26 mouse cellular contexts compared by ENCODE assay signal in genomic region chr6:122295242-122295641, GRCm38 (mm10). TPM values are rescaled to one million over a fixed set of nuclear protein-coding genes. Genes with fewer than 3 reads are reported as not detected.
DNase-seq lines count a peak whose midpoint lies in the region; ATAC-seq and TF ChIP-seq lines count a peak whose summit lies in the region.
"Had no signal": no experiment of that assay in that cellular context is flagged by ENCODE, and none has a peak within 500 bp of the region (broad histone marks: within the 10 kb centered on the region; RNA-seq: fewer than 3 reads in every experiment).

No protein-coding gene starts in this region.

- ATAC-seq in intestine, postnatal 0 days: no peak
- ATAC-seq in intestine, embryonic 16.5 days: no peak
- peak; percentile 15 for ATAC-seq in activated CD4-positive, CD25-positive, alpha-beta regulatory T cell, adult 4 months
- 0 out of 2 replicates have a peak, but pooled peaks have one; percentile 37 for ATAC-seq in megakaryocyte progenitor cell, adult 5-6 weeks (replicated peaks; ENCODE audit: poor library complexity)
- ATAC-seq: forebrain, embryonic 15.5 days had no signal

- H3K4me2 ChIP-seq in intestine, postnatal 0 days (replicated peaks; ENCODE audit: low read depth): no peak overlapping the region
- no peak overlapping the region for H3K4me2 ChIP-seq in intestine, embryonic 16.5 days (ENCODE audit: low read depth, low read length)
- H3K4me2 ChIP-seq: forebrain, embryonic 15.5 days; heart, embryonic 15.5 days; hindbrain, embryonic 13.5 days had no signal

- H3K27ac ChIP-seq in intestine, postnatal 0 days (ENCODE audit: low read depth, low read length): no peak overlapping the region
- no peak overlapping the region for H3K27ac ChIP-seq in intestine, embryonic 16.5 days (ENCODE audit: low read length)
- H3K27ac ChIP-seq: forebrain, embryonic 15.5 days; gastrocnemius, adult 2 months; heart, embryonic 15.5 days; hindbrain, embryonic 13.5 days had no signal

- 0 out of 2 replicates have a peak, but pooled peaks have one; percentile 17 for TF ChIP-seq CTCF in intestine, postnatal 0 days (IDR thresholded peaks at IDR 0.05; ENCODE audit: low read depth)

- no peaks in the 10 kb centered on the region for H3K9me3 ChIP-seq in intestine, postnatal 0 days (ENCODE audit: control insufficient read depth)
- H3K9me3 ChIP-seq in intestine, embryonic 16.5 days (ENCODE audit: control insufficient read depth, low read length): no peaks in the 10 kb centered on the region
- H3K9me3 ChIP-seq: forebrain, embryonic 15.5 days; heart, embryonic 15.5 days; hindbrain, embryonic 13.5 days had no signal

- no peaks in the 10 kb centered on the region for H3K36me3 ChIP-seq in intestine, postnatal 0 days (ENCODE audit: control insufficient read depth, insufficient read depth)
- H3K36me3 ChIP-seq in intestine, embryonic 16.5 days (ENCODE audit: control insufficient read depth, insufficient read depth, low read length): no peaks in the 10 kb centered on the region
- H3K36me3 ChIP-seq: forebrain, embryonic 15.5 days; heart, embryonic 15.5 days; hindbrain, embryonic 13.5 days had no signal

- H3K9ac ChIP-seq in intestine, postnatal 0 days (ENCODE audit: low read depth, low read length): no peak overlapping the region
- no peak overlapping the region for H3K9ac ChIP-seq in intestine, embryonic 16.5 days (ENCODE audit: low read depth, low read length)
- H3K9ac ChIP-seq: forebrain, embryonic 15.5 days; heart, embryonic 15.5 days; hindbrain, embryonic 13.5 days had no signal

- H3K4me3 ChIP-seq in intestine, postnatal 0 days (ENCODE audit: low read depth, low read length): no peak overlapping the region
- H3K4me3 ChIP-seq in intestine, embryonic 16.5 days (ENCODE audit: low read length): no peak overlapping the region
- H3K4me3 ChIP-seq: erythroblast, embryonic 14.5 days; forebrain, embryonic 15.5 days; gastrocnemius, adult 2 months; heart, embryonic 15.5 days; hindbrain, embryonic 13.5 days had no signal

- WGBS in intestine, postnatal 0 days: 51% methylated on average over 9 of the region's 9 CpGs
- 52% methylated on average over 9 of the region's 9 CpGs for WGBS in intestine, embryonic 16.5 days

- no peaks in the 10 kb centered on the region for H3K27me3 ChIP-seq in intestine, postnatal 0 days (replicated peaks; ENCODE audit: control insufficient read depth, insufficient read depth, low read length)
- no peaks in the 10 kb centered on the region for H3K27me3 ChIP-seq in intestine, embryonic 16.5 days (replicated peaks; ENCODE audit: control insufficient read depth, insufficient read depth, low read length)
- H3K27me3 ChIP-seq: forebrain, embryonic 15.5 days; heart, embryonic 15.5 days; hindbrain, embryonic 13.5 days had no signal

- peak; percentile 47 for DNase-seq in CD4-positive helper T cell, adult 2 months (ENCODE audit: low read depth, low spot score)
- no peak for DNase-seq in layer of hippocampus, adult 9-11 months
- DNase-seq in c-Kit-positive CD71-positive TER-119-positive erythroid progenitor cells, embryonic 14.5 days (ENCODE audit: low spot score): no peak
- DNase-seq: adrenal gland, postnatal 14 days; cerebellum, adult 8-10 months; gastrocnemius, adult 2 months; heart, adult 18-20 months; kidney, adult 11 months; layer of hippocampus, postnatal 36 days; lung, postnatal 10 days; right cerebral cortex, adult 18-20 months; spleen, adult 18-20 months; thymus, postnatal 25 days had no signal

- H3K4me1 ChIP-seq in intestine, postnatal 0 days (replicated peaks; ENCODE audit: control insufficient read depth, insufficient read depth, low read length): no peaks in the 10 kb centered on the region
- H3K4me1 ChIP-seq in intestine, embryonic 16.5 days (ENCODE audit: control insufficient read depth, insufficient read depth, low read length): peaks cover 4% of the 10 kb centered on the region; the same call in 1 of the 2 replicates

RNA-seq across cellular contexts. Expression of gene Klrg1, which starts 12.6 kb away (rescaled TPM):
- 0.08 TPM in 1 of 2 replicates, not detected in the other for polyA plus RNA-seq in intestine, postnatal 0 days (2015; fragmentation: Nextera tagmentation; extraction: Ambion mirVana)
- polyA plus RNA-seq in intestine, embryonic 16.5 days (2015; fragmentation: Nextera tagmentation; extraction: Ambion mirVana): not detected in 2 replicates
- 10 to 100 TPM; 32.4 to 41.6 TPM for polyA plus RNA-seq in activated CD4-positive, CD25-positive, alpha-beta regulatory T cell, adult 4 months (2017; shearing (Covaris generic))
- 0.12 TPM in 1 of 2 replicates, not detected in the other for total RNA-seq in megakaryocyte progenitor cell, adult 5-6 weeks (2015)
- total RNA-seq in megakaryocyte progenitor cell, adult 5-6 weeks (2017): not detected in 2 replicates
- total RNA-seq: adrenal gland, postnatal 14 days; common myeloid progenitor, adult 5-6 weeks; gastrocnemius, adult 2 months had no signal
- polyA plus RNA-seq: embryonic facial prominence, embryonic 11.5 days; erythroblast, embryonic 14.5 days; heart, embryonic 15.5 days; liver, adult 2 months; neural tube, embryonic 11.5 days; stomach, embryonic 14.5 days had no signal

RNA-seq across cellular contexts. Expression of gene M6pr, which starts 13.3 kb away (rescaled TPM):
- 91.7 and 92.2 TPM in 2 replicates for polyA plus RNA-seq in intestine, postnatal 0 days (2015; fragmentation: Nextera tagmentation; extraction: Ambion mirVana)
- polyA plus RNA-seq in intestine, embryonic 16.5 days (2015; fragmentation: Nextera tagmentation; extraction: Ambion mirVana): 142 and 147 TPM in 2 replicates
- polyA plus RNA-seq in activated CD4-positive, CD25-positive, alpha-beta regulatory T cell, adult 4 months (2017; shearing (Covaris generic)): 100 to 1,000 TPM; 227 to 271 TPM
- 195 and 214 TPM in 2 replicates for total RNA-seq in megakaryocyte progenitor cell, adult 5-6 weeks (2015)
- total RNA-seq in megakaryocyte progenitor cell, adult 5-6 weeks (2017): 441 and 452 TPM in 2 replicates

RNA-seq across cellular contexts. Expression of gene Phc1, which starts 45.1 kb away (rescaled TPM):
- 3.3 and 3.5 TPM in 2 replicates for polyA plus RNA-seq in intestine, postnatal 0 days (2015; fragmentation: Nextera tagmentation; extraction: Ambion mirVana)
- polyA plus RNA-seq in intestine, embryonic 16.5 days (2015; fragmentation: Nextera tagmentation; extraction: Ambion mirVana): 7.2 and 7.4 TPM in 2 replicates
- polyA plus RNA-seq in activated CD4-positive, CD25-positive, alpha-beta regulatory T cell, adult 4 months (2017; shearing (Covaris generic)): 1 to 10 TPM; 4.9 to 7.7 TPM
- 7.6 and 9.4 TPM in 2 replicates for total RNA-seq in megakaryocyte progenitor cell, adult 5-6 weeks (2015)
- total RNA-seq in megakaryocyte progenitor cell, adult 5-6 weeks (2017): 4.1 and 9.6 TPM in 2 replicates

Comparison
In these comparisons a context has a peak if more than half of its experiments do, and no peak if none do; other contexts are left out.
1. ATAC-seq: peak in activated CD4-positive, CD25-positive, alpha-beta regulatory T cell, adult 4 months (single experiment) and megakaryocyte progenitor cell, adult 5-6 weeks (single experiment); none in intestine, postnatal 0 days (single experiment) and intestine, embryonic 16.5 days (single experiment).
2. RNA of gene Klrg1, which starts 12.6 kb away (polyA plus RNA-seq): 32.4 to 41.6 TPM in activated CD4-positive, CD25-positive, alpha-beta regulatory T cell, adult 4 months; 0.08 TPM in intestine, postnatal 0 days and not detected in intestine, embryonic 16.5 days; every median in the first group is over 10 times any median in the second.